Mouse (Mus musculus) mature B cell (primary cell): ENCODE data around the gene Gm4724.
"Not testable (repeated sequence)": the region's sequence is repeated elsewhere in the genome, so short reads cannot be mapped to it uniquely, and the experiment has no call there.

ENCODE experiments used
- in situ Hi-C: fragments of 300-500 bp; cut with MboI; formaldehyde crosslinking; loops from 2 replicates; pipeline ENCODE4 v1.14.3; 2019

Gene Gm4724

DNA sequence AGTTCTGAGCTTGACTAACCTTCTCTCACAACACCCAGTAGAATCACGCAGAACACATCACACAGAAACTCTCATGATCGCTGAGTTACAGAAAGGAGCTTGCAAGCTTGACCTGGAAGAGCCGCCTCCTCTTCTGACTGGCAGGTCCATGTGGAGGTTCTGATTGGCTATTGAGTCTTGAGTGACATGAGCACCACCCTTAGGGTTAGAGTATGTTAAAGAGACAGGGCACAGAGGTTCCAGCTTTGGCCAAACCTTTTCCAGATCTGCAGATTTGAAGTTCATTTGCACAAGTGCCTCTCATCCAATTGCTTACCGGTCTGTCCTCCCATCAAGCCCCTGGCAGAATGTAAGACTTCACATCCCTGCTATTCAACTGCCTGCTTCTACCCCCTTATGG is at the start of gene Gm4724:
Gm4724 (minus strand) TSS at position 101 of the 400 bp plus-strand sequence.
- in situ Hi-C loops: not testable (repeated sequence)

GRCm38 (mm10) chr2:175469685-175470084 is 34.1 kb upstream of the Gm4724 start, which contains the start of gene Zfp965:
Zfp965 (plus strand) TSS chr2:175469985.
- in situ Hi-C loops: not testable (repeated sequence)
